Mouse (Mus musculus): ENCODE measurements around the gene Ercc6. TPM values are rescaled to one million over a fixed set of nuclear protein-coding genes. Genes with fewer than 3 reads are reported as not detected.

Gene Ercc6
- 15.3 and 18.8 TPM in 2 replicates for polyA plus RNA-seq (2012; rRNA removed)

DNA sequence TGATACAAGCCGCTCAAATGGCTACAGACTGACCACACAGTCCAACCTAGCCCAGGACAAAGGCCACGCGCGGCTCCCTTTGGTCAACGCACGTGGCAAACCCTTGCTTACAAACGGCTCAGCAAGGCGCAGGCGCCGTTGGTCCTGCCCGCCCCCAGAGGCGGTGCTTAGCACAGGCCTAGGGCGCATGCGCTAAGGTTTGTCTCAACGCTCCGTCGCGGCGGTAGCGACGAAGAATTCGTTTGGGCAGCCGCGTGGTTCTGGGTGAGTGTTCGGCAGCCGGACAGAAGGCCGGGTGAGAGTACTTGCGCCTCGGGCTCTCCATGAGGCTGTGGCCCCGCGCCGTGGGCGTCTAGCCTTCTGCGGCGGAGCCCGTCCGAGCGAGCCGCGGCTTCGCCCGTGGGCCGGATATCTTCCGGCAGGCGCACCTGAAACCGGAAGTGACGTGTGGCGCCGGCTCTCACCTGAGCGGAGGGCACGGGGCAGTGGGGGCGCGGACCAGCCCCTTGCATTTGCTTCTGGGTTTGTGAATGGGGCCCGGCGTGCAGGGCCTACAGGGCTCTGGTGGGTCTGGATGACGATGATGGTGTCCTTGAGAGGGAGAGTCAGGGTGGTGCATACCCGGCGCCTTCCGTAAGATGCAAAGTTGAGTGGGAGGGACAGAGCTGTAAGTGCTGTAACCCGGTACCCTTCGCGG is at the start of gene Ercc6:
Ercc6 (plus strand) TSS at position 186 of the 697 bp plus-strand sequence.

DNA sequence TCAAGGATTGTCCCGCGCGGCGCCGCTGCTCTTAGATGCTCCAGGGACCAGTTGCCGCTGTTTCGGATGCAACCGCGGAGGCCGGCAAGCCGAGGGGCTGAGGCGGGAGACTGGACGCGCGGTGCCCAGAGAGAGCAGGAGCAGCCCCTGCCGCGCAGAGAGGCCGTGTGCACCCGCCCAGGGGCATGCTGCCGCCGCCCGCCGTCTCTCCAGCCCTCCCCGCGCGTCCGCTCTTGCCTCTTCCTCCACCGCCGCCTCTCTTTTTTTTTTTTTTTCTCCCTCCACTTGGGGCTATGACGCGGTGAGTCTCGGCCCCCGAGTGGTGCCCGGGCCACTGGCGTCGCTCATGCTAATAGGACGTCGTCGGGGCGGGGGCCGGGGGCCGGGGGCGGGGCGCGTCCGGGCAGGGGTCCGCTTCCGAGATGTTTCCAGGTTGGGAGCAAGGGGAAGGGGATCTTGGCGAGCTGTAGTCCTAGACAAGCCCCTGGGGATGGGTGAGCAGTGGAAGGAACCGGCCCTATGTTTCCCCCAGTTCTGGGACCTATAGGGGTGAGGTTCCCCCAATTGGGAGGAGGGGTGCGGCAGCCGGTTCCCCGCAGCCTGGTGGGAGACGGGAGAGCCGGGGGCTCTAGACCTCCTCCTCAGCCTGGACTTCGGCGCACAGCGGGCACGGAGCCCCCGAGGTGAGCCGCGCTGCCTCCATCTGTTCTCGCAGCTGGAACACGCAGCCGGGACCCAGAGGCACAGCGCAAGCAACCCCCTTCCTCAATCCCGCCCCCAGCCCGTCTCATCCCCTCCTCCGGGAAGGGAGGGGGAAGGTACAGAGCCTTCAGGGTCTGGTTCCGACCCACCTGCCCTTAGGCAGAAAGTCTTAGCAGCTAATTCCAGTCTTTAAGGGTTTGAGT is 48.5 kb upstream of the Ercc6 start, which contains the start of gene Slc18a3:
Slc18a3 (minus strand) TSS at position 250 of the 905 bp plus-strand sequence.

DNA sequence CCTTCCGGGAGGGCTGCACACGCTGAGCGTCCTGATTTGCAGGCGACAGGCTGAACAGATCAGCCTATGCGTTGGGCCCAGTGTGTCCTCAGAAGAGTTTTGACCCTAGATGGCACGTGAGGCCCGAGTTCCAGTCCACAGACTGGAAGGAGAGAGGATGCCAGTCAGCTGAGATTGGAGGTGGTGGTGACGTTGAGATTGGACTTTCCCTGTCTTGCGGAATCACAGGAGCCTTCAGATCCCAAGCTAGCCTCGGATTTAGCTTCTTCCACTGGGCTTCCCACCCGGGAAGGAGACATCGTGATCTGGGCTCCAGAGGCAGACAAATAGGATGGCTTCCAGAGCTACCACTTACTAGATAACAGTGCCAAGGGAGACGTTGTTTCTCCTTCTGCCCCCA is 47.4 kb upstream of the Ercc6 start, which contains the start of gene Chat:
Chat (minus strand) TSS at position 101 of the 400 bp plus-strand sequence.

DNA sequence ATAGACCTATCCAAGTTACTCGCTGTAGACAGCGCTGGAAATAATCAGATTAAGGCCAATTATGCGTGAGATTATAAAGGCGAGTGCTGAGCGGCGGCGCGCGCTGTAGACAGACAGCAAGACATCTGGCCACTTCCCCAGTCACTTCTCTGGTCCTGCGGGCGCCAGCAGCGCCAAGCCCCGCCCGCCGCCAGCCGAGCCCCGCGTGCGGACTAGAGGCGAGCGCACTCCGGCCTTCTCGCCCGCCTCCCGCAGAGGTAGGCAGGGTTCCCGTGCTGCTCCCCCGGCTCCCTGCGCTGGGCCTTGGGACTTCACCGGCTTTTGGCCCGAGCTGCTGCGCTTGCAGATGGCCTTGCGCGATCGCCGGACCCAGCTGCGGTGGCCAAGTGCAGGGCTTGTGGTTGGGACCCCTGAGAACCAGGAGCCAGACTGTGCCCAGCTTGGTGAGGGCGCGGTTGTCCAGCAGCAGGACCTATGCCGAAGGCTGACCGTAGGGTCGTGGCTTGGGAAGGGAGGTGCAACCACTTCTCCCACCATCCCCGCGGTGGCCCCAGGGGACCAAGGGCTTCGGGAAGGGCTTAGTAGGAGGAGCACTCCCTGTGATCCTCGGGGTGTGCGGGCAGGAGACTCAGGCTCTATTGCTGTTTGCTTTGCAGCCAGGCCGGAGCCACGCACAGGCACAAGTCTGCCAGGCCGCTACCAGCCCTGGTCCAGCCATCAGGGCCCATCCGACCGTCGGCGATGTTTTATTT is 86.1 kb downstream of the Ercc6 start, which contains the start of gene Prrxl1:
Prrxl1 (plus strand) TSS at position 118 of the 752 bp plus-strand sequence.

Other genes with a start within 250 kb of the Ercc6 start
- gene Ogdhl, start 191.5 kb upstream of the Ercc6 start, polyA plus RNA-seq (2012; rRNA removed) = 13.4 and 17.0 TPM in 2 replicates
- gene 1700024G13Rik, start 125.1 kb upstream of the Ercc6 start, polyA plus RNA-seq (2012; rRNA removed) = 0.14 TPM in 1 of 2 replicates, not detected in the other
- gene Slc18a3, start 48.7 kb upstream of the Ercc6 start, polyA plus RNA-seq (2012; rRNA removed) = 0.14 and 3.2 TPM in 2 replicates
- 0.08 and 1.3 TPM in 2 replicates for gene Chat, start 47.5 kb upstream of the Ercc6 start, polyA plus RNA-seq (2012; rRNA removed)
- 3.7 TPM in 2 replicates for gene Prrxl1, start 85.9 kb downstream of the Ercc6 start, polyA plus RNA-seq (2012; rRNA removed)
- 0.02 and 0.67 TPM in 2 replicates for gene 3425401B19Rik, start 171.8 kb downstream of the Ercc6 start, polyA plus RNA-seq (2012; rRNA removed)

Measured in central nervous system, embryonic 11.5 days (tissue).